Mouse (Mus musculus): Measurements from ENCODE around the gene Gtf2ird2.

The Gtf2ird2 gene

DNA sequence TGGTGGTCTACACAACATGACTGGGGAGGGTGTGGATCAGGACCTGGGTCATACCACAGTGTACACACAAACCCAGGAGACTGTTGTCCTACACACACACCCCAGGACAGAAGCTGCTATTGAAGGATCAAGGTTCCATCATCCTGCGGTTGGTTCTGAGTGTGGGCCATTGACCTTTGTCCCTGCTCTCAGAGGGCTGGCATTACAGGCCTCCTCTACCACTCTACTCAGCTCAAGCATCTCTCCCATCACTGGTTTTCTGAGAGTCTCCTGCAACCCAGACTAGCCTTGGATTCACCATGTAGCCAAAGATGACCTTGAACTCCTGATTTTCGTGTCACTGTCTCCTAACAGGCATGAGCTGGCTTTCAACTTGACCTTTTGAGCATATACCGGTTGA is 52.4 kb downstream of the Gtf2ird2 start:
- peak in 1 of 2 experiments; percentile 25 for DNase-seq

GRCm38 (mm10) chr5:134236796-134237195 is 53.0 kb downstream of the Gtf2ird2 start:
- no peak for DNase-seq

GRCm38 (mm10) chr5:134237508-134237907 is 53.7 kb downstream of the Gtf2ird2 start:
- no peak for DNase-seq

GRCm38 (mm10) chr5:134237936-134238760 is 54.3 kb downstream of the Gtf2ird2 start:
- peak in 1 of 2 experiments; percentile 51 for DNase-seq

- DNase-seq, result no peak
These were observed 58.0 kb downstream of the Gtf2ird2 start for GRCm38 (mm10) chr5:134241831-134242230.

DNA sequence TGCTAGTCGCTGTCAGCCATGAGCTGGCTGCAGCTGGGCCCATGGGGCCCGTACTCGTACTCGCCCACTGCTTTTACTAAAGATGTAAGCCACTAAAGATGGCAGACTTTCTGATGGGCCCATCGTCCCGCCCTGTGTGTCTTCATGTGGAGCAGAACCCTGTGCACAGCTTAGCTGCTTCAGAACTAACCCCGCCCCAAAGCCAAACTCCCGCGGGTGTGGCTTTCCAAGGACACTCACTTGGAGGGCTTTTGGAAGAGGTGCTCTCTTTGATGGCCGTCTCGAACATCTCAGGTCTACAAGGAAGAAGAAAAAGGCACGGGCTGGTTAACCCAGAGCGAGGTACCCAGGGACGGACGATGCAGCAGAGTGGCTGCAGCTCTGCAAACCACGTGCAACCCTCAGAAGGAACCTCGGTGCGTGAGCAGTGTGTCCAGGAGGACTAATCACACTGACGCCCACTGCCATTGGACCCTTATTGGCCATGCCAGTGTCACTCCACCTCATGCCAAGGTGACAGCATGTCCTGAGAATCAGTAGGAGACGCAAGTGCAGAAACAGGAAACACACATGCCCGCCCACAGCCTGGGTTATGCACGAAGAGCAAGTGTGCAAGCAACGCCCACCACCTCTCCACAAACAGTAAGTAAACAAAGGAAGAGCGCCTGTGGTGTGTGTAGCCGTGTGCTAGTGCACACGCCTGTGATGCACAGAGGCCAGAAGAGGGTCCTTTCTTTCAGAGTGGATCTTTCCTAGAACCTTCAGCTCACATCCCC is 60.0 kb downstream of the Gtf2ird2 start:
- DNase-seq, result no peak

GRCm38 (mm10) chr5:134244890-134245289 is 61.1 kb downstream of the Gtf2ird2 start:
- no peak for DNase-seq

DNA sequence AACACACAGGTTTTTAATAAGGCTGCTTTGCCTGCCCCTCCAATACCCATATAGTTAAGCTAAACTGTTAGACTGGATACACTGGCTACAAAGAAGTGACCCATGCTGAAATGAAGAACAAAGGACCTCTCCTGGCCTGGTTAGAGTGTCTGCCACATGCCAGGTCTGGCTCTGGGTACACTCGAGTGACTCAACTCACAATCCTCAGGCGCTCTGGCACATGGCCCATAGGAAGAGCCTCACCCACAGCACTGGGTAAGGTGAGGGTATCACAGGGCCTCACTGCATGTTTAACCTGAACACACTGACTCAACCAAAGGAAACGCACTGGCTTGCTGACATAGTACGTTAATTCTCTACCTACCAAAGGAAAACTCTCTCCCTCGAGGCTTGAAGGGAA is 62.3 kb downstream of the Gtf2ird2 start:
- no peak for DNase-seq

DNA sequence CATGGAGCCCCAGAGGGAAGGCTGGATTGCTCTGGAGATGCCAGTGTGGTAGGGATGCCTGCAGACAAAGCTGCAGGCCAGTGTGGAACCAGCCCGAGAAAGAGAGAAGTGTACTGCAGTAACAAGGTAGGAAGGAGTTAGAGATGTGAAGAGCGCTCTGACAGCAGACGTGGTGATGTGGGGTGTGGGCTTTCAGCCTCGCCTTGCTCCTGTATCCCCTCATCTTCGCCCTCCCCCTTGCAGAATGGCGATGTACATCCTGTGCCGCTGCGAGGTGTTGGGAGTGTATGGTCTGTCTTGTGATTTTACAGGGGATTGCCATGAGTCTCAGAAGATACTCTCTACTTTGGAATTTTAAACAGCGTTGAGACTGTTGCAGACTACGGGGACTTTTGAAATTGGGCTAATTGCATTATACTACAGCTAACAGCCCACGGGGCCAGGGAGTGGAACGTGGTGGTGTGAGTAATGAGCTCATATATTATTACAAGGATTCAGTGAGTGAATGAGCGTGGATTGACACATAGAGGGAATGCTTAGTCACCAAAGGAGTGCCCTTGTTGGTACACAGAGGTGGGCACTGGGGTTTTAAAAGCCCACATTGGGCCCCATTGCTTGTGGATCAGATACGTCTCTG is 64.9 kb downstream of the Gtf2ird2 start:
- DNase-seq, result no peak

DNA sequence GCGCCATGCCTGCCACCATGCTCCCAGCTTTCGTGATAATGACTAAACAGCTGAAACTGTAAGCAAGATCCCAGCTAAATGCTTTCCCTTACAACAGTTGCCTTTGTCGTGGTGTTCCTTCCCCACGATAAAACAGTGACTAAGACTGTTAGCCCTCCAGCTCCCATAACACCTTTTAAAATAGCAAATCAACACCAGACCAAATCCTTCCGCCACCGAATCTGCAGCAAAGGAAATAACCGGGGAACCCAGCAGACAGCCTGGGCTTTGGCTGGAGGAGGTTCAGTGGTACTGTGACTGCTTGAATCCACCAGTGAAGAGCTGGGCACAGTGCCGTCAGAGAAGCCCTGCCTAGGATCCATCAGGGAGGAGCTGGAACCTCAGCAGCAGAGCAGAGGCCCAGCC is 65.4 kb downstream of the Gtf2ird2 start:
- no peak for DNase-seq

DNA sequence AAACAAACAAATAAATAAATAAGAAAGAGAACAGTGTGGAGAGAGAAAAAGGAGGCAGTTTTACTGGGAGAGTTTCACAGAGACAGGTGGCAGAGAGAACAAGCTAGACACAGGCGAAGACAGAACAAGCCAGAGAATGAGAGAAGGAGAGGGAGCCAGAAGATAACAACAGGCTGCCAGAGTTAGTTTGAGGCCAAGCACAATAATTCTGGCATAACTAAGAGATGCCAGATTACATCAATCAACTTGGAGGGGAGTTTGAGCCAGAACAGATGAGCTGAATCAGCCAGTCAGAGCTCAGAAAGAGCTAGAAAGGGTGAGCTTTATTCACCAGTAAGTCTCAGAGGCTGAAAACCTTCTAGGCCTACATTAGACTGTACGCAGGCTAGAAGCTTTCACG is 66.8 kb downstream of the Gtf2ird2 start:
- no peak for DNase-seq

- no peak for DNase-seq
These were observed 67.3 kb downstream of the Gtf2ird2 start for GRCm38 (mm10) chr5:134251083-134251482.

DNA sequence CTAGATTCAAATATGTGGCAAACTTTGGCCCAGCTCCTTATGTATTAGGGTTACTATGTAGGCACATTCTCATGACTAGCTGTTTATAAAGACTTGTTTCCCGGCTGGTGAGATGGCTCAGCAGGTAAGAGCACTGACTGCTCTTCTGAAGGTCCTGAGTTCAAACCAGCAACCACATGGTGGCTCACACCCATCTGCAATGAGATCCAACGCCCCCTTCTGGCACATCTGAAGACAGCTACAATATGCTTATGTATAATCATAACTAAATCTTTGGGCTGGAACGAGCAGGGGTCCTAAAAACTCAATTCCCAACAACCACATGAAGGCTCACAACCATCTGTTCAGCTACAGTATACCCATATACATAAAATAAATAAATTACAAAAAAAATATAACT is 70.0 kb downstream of the Gtf2ird2 start:
- peak in 1 of 2 experiments; percentile 26 for DNase-seq

- DNase-seq, result peak in 1 of 2 experiments; percentile 27
These were observed 71.5 kb downstream of the Gtf2ird2 start for GRCm38 (mm10) chr5:134255294-134255693.

DNA sequence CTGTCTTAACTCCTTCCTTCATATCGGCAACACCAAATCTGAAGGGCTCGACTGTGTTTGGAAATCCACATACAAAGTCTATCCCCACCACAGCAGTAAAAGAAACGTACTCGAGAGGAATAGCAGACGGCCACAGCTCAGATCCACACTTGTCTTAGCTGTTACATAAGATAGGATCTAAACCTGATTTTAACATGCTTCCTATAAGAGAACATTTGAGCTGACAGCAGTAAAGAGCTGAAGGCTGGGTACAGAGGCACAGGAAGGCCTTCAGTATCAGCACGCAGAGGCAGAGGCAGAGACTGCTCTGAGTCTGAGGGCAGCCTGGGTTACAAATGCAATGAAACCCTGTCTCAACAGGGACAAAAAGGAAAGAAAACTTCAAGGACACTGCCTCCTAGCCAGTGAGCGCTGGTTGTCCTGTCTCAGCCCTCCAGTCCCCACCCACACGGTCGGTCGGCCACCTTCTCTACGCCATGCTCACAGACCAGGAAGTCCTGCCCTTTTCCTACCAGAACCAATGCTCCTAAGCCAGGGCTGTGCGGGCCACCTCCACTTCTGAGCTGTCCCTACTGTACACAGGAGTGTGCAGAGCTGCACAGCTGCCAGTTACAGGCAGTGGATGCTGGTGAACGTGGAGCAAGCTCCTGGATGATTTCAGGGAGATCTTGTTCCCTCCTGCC is 73.7 kb downstream of the Gtf2ird2 start:
- no peak for DNase-seq

- DNase-seq, result no peak
These were observed 74.6 kb downstream of the Gtf2ird2 start for GRCm38 (mm10) chr5:134258395-134258794.

DNA sequence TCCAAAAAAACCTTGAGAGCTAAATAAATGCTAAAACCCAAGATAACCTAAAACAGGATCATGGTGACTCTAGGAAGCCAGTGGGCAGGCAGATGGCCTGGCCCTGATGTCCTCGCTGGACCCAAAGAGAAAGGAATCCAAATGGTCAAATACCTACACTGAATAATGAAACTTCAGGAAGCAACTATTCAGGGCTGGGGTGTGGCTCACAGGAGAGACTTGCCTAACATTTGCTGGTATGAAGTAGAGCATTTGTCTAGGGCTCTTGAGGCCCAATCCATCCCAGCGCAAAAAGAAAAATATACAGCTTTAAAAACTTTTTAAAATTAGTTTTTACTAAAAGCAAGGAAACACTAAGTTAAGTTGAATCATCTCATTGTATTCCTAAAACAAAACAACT is 75.1 kb downstream of the Gtf2ird2 start:
- DNase-seq, result no peak

DNA sequence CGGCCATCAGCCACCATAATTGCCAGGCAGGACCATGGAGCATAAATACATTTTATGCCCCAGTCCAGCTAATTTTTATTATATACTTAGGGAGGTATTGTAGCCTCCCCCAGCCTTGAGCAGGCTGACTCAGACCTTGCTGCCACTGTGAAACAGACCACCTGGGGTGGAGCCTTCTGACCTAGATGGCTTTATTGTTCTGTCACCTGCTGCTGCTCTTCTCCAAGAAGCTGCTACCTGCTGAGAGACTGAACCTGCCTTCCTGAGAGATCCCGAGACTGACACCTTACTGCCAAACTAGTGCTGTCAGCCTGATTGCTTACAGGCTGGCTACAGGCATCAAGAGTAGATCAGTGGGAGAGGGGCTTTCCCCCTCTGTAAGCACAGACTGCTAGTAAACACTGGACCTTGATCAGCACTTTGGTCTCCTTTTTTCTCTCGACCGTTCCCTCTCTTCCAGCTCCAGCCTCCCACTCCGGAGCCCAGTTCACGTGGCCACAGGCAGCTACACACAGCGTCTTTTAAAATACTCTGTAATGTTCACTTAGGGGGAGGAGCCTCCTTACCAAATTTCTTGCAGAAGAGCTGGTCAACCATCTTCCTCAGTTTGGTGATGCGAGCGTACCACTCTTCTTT is 76.3 kb downstream of the Gtf2ird2 start:
- no peak for DNase-seq

DNA sequence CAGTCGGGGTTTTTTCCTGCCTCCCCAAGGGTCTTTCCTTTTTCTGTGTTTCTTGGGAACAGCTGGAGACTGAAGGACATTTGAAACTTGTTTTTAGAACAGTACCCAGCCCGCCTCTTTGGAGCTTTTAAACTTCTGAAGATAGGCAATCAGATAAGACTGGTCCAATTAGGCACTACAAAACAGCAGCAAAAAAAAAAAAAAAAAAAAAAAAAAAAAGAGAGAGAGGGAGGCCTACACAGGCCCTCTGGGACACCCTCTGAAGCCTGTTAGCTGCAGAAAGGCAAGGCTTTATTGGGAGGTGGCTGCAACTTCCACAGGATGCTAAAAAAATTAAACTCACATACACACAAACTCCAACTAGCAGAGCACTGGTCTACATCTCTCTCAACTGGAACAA is 82.1 kb downstream of the Gtf2ird2 start:
- no peak for DNase-seq

- DNase-seq, result peak; percentile 40 to 65
These were observed 82.6 kb downstream of the Gtf2ird2 start for GRCm38 (mm10) chr5:134266404-134266803.

DNA sequence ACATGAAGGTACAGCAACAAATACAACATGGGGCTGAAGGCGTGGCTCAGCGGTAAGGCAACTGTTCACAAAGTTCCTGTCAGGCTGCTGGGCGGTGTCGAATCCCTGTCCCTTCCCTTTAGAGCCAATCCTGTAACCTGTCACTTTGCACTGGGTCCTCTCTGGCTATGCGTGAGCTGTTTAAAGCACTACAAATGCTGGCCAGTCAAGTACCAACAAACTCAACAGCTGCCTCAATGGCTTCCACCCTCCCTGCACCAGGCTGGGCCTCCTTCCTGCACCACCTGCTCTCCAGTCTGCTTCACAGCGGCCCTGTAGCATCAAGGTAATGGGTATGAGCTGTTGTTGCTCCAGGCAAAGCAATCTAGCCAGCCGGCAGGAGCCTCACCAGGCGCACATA is 84.9 kb downstream of the Gtf2ird2 start:
- DNase-seq, result no peak

- peak in 1 of 2 experiments; percentile 51 for DNase-seq
These were observed 85.9 kb downstream of the Gtf2ird2 start for GRCm38 (mm10) chr5:134269751-134270150.

All from kidney, postnatal 25 days (tissue).